Mouse (Mus musculus) gastrocnemius, adult 2 months (tissue): Measurements from ENCODE around the gene Olfr20. TPM values are rescaled to one million over a fixed set of nuclear protein-coding genes. Genes with fewer than 3 reads are reported as not detected.

Experiments
- DNase-seq: peaks from one replicate; pipeline ENCODE4 v3.0.0; 2022
- H3K27ac ChIP-seq: fragments of 200-600 bp; 2 replicates; pipeline ENCODE4 v1.8.1; 2022; ENCODE audit warnings: mild to moderate bottlenecking
- H3K4me3 ChIP-seq: fragments of 200-600 bp; 2 replicates; pipeline ENCODE4 v1.8.1; 2022; ENCODE audit warnings: mild to moderate bottlenecking, moderate library complexity
- CTCF ChIP-seq: fragments of 200-600 bp; IDR thresholded peaks from 2 replicates; pipeline ENCODE4 v1.8.1; 2022; ENCODE audit warnings: antibody characterized with exemption, mild to moderate bottlenecking, moderate library complexity
- intact Hi-C: fragments of 180-260 bp; cut with DNase I; formaldehyde crosslinking; loops from one replicate; pipeline ENCODE4 v1.15.1; 2025
- total RNA-seq, 2 experiments: library from RNA; stranded (reverse); gene quantifications; 2 replicates each; pipeline ENCODE4 v1.2.3; 2021

Olfr20 gene
- total RNA-seq, 2 experiments from 2014 or later = not detected

DNA sequence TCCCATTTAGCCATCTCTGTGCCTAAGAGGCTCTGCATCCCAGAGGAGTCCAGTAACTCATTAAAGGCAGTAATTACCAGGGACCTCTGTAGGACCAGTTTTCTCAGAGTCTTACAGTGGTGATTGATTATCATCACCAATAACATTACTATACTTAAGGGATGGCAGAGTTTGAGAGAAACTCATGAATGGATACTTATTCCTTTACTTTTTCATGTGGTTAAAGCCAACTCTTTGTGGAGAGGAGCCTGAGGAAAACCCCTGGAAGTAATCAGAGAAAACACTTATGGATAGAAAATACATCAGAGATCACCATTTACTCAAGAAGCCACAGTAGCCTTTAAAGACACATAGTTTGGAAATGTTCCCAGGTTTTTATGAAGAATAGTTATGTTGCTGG is 48.9 kb downstream of the Olfr20 start, which contains the start of gene Olfr1:
TSS of gene Olfr1 (minus strand) at position 101 of the 400 bp plus-strand sequence.
- no peak for TF ChIP-seq CTCF
- H3K4me3 ChIP-seq = no peak within 1 kb of the TSS
- intact Hi-C loops = no loop called here
- no peak for DNase-seq
- no peak within 1 kb of the TSS for H3K27ac ChIP-seq

Other genes starting within 250 kb of the Olfr20 start
- gene Haspin, start 212.5 kb upstream of the Olfr20 start, total RNA-seq = under 1 TPM in 1 of 2 experiments, not detected in 1; 0.08 TPM
- 10 to 100 TPM in 1 of 2 experiments, 1 to 10 TPM in 1; 7.0 to 12.9 TPM for gene P2rx5, start 190.4 kb upstream of the Olfr20 start, total RNA-seq
- 10 to 100 TPM; 82.6 to 93.4 TPM for gene Emc6, start 173.7 kb upstream of the Olfr20 start, total RNA-seq
- gene Tax1bp3, start 173.7 kb upstream of the Olfr20 start, total RNA-seq = 10 to 100 TPM in 1 of 2 experiments, 1 to 10 TPM in 1; 6.5 to 13.9 TPM
- 1 to 10 TPM; 5.7 to 7.8 TPM for gene Ctns, start 151.7 kb upstream of the Olfr20 start, total RNA-seq
- under 1 TPM; 0.50 to 0.66 TPM for gene Shpk, start 151.3 kb upstream of the Olfr20 start, total RNA-seq
- under 1 TPM; 0.06 to 0.20 TPM for gene Trpv1, start 116.5 kb upstream of the Olfr20 start, total RNA-seq
- not detected for gene Trpv3, start 83.4 kb upstream of the Olfr20 start, total RNA-seq
- gene Aspa, start 21.2 kb upstream of the Olfr20 start, total RNA-seq = 1 to 10 TPM; 2.1 to 5.1 TPM
- not detected for gene Gm49340, start 21.0 kb upstream of the Olfr20 start, total RNA-seq
- gene Spata22, start 21.0 kb upstream of the Olfr20 start, total RNA-seq = not detected
- not detected for gene Olfr376, start 20.5 kb downstream of the Olfr20 start, total RNA-seq
- not detected for gene Olfr1, start 48.8 kb downstream of the Olfr20 start, total RNA-seq
- not detected for gene Olfr378, start 77.7 kb downstream of the Olfr20 start, total RNA-seq
- gene Olfr380, start 106.7 kb downstream of the Olfr20 start, total RNA-seq = not detected
- not detected for gene Olfr381, start 140.8 kb downstream of the Olfr20 start, total RNA-seq
- gene Olfr382, start 166.4 kb downstream of the Olfr20 start, total RNA-seq = not detected
- not detected for gene Olfr385, start 242.2 kb downstream of the Olfr20 start, total RNA-seq
- not detected for gene Olfr384, start 247.8 kb downstream of the Olfr20 start, total RNA-seq